Mouse (Mus musculus) E14TG2a.4 (cell line): Measurements from ENCODE around the gene Orm3.
A peak's percentile ranks its signal among the peaks of the same experiment; 100 is the strongest.
"Not testable (repeated sequence)": the region's sequence is repeated elsewhere in the genome, so short reads cannot be mapped to it uniquely, and the experiment has no call there.

Source experiments
- CTCF ChIP-seq: conservative IDR thresholded peaks from 2 replicates; pipeline ENCODE4 v1.5.1; 2014; ENCODE audit warnings: low read length
- NANOG ChIP-seq: IDR thresholded peaks from 2 replicates; pipeline ENCODE4 v1.6.1; 2014; ENCODE audit warnings: borderline replicate concordance, low read length, mixed read lengths
- POU5F1 ChIP-seq: IDR thresholded peaks from 2 replicates; pipeline ENCODE4 v1.6.1; 2014; ENCODE audit warnings: low read length, borderline replicate concordance

DNA sequence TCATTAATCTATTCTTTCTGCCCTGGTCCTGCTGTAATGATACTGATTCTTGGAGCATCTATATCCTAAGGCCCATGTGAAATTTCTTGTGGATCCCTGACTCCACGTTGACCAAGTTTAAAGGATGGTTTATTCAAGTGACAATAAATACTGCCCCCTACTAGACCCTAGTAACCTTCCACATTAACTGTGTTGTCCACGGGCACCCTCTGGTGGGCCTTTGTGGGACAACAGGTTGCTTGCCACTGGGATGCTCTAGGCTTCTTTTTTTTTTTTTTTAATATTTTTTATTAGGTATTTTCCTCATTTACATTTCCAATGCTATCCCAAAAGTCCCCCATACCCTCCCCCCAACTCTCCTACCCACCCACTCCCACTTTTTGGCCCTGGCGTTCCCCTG is 36.4 kb upstream of the Orm3 start:
- peak; percentile 52 for TF ChIP-seq CTCF
- not testable (repeated sequence) for TF ChIP-seq NANOG, POU5F1
